Mouse (Mus musculus) forebrain, embryonic 10.5 days (tissue): Measurements from ENCODE around the gene Exosc1. TPM values are rescaled to one million over a fixed set of nuclear protein-coding genes. Genes with fewer than 3 reads are reported as not detected.

Experiments
- DNase-seq: peaks from one replicate; pipeline ENCODE4 v3.0.0-alpha.2; 2017; ENCODE audit warnings: low spot score; ENCODE audit errors: extremely low spot score
- H3K27ac ChIP-seq: fragments of 300-500 bp; sonication (generic); 2 replicates; pipeline ENCODE4 v1.5.1; 2016; ENCODE audit warnings: mild to moderate bottlenecking
- H3K27me3 ChIP-seq: fragments of 300-500 bp; sonication (generic); 2 replicates; pipeline ENCODE4 v1.6.1; 2016; ENCODE audit warnings: mild to moderate bottlenecking; ENCODE audit not compliant: poor library complexity, severe bottlenecking
- H3K36me3 ChIP-seq: fragments of 300-500 bp; sonication (generic); replicated peaks from 2 replicates; pipeline ENCODE4 v1.6.1; 2016; ENCODE audit warnings: mild to moderate bottlenecking, moderate library complexity
- H3K4me1 ChIP-seq: fragments of 300-500 bp; sonication (generic); 2 replicates; pipeline ENCODE4 v1.6.1; 2016
- H3K4me3 ChIP-seq: fragments of 300-500 bp; sonication (generic); 2 replicates; pipeline ENCODE4 v1.5.1; 2016; ENCODE audit warnings: mild to moderate bottlenecking, moderate library complexity
- H3K9me3 ChIP-seq: fragments of 300-500 bp; sonication (generic); 2 replicates; pipeline ENCODE4 v1.6.1; 2016; ENCODE audit warnings: mild to moderate bottlenecking, moderate library complexity
- WGBS: fragments of 180-500 bp; shearing (Covaris S2); methylation state at CpG from one replicate; pipeline ENCODE4 v1.1.7; 2016; 5-methylcytosine and 5-hydroxymethylcytosine counted together
- polyA plus RNA-seq: library from polyadenylated mRNA; unstranded; fragments of >200 nt; fragmentation: Nextera tagmentation; extraction: Ambion mirVana; gene quantifications from 2 replicates; pipeline ENCODE4 v1.2.1, GENCODE M21; 2016

Gene Exosc1
- 101 and 103 TPM in 2 replicates for polyA plus RNA-seq

- Histone ChIP-seq H3K27ac (peak within 1 kb of the TSS; percentile 86), H3K4me3 (peak within 1 kb of the TSS; percentile 98), H3K27me3 (no peaks in the 10 kb centered on the region), H3K4me1 (peaks cover 25% of the 10 kb centered on the region), H3K9me3 (no peaks in the 10 kb centered on the region), H3K36me3 (peaks cover 55% of the 10 kb centered on the region)
- peak; percentile 98 for DNase-seq
- under 1% methylated on average over 47 of the region's 47 CpGs for WGBS
Observed at GRCm38 (mm10) chr19:41933179-41934086, at the start of gene Exosc1, which contains the start of gene Zdhhc16. TSS of gene Exosc1 (minus strand) at chr19:41933423. TSS of gene Zdhhc16 (plus strand) at chr19:41933480.

GRCm38 (mm10) chr19:41982791-41983150, 49.5 kb upstream of the Exosc1 start:
- H3K27ac ChIP-seq: peak overlapping the region; percentile 91; the same call in 1 of the 2 replicates
- WGBS: 4% methylated on average over 4 of the region's 4 CpGs

GRCm38 (mm10) chr19:41981931-41982790, 48.9 kb upstream of the Exosc1 start:
- peaks cover 20% of the 10 kb centered on the region for H3K27me3 ChIP-seq
- H3K36me3 ChIP-seq: no peaks in the 10 kb centered on the region
- H3K4me1 ChIP-seq: peaks cover 45% of the 10 kb centered on the region
- peak overlapping the region; percentile 91 for H3K27ac ChIP-seq
- H3K4me3 ChIP-seq: peak overlapping the region; percentile 76
- DNase-seq: peak; percentile 50
- no peaks in the 10 kb centered on the region for H3K9me3 ChIP-seq
- under 1% methylated on average over 74 of the region's 74 CpGs for WGBS

More at GRCm38 (mm10) chr19:41982791-41983150, 49.5 kb upstream of the Exosc1 start:
- Histone ChIP-seq H3K4me1 (peaks cover 39% of the 10 kb centered on the region), H3K4me3 (peak overlapping the region; percentile 76), H3K36me3 (no peaks in the 10 kb centered on the region), H3K27me3 (peaks cover 20% of the 10 kb centered on the region), H3K9me3 (no peaks in the 10 kb centered on the region)
- no peak for DNase-seq

GRCm38 (mm10) chr19:41981595-41981927, 48.3 kb upstream of the Exosc1 start, which contains the start of gene Ubtd1:
TSS of gene Ubtd1 (plus strand) at chr19:41981763.
- peak within 1 kb of the TSS; percentile 76 for H3K4me3 ChIP-seq
- DNase-seq: no peak
- no peaks in the 10 kb centered on the region for H3K36me3 ChIP-seq
- H3K4me1 ChIP-seq: peaks cover 45% of the 10 kb centered on the region
- no peaks in the 10 kb centered on the region for H3K9me3 ChIP-seq
- peak within 1 kb of the TSS; percentile 91 for H3K27ac ChIP-seq
- under 1% methylated on average over 33 of the region's 33 CpGs for WGBS
- H3K27me3 ChIP-seq: peaks cover 20% of the 10 kb centered on the region

GRCm38 (mm10) chr19:41980819-41981594, 47.8 kb upstream of the Exosc1 start, which contains the start of gene Mms19:
TSS of gene Mms19 (minus strand) at chr19:41981157.
- no peaks in the 10 kb centered on the region for H3K9me3 ChIP-seq
- H3K4me3 ChIP-seq: peak within 1 kb of the TSS; percentile 76
- peaks cover 45% of the 10 kb centered on the region for H3K4me1 ChIP-seq
- peaks cover 20% of the 10 kb centered on the region for H3K27me3 ChIP-seq
- peak within 1 kb of the TSS; percentile 91 for H3K27ac ChIP-seq
- DNase-seq: peak; percentile 98
- H3K36me3 ChIP-seq: no peaks in the 10 kb centered on the region
- under 1% methylated on average over 68 of the region's 68 CpGs for WGBS

GRCm38 (mm10) chr19:41980422-41980818, 47.2 kb upstream of the Exosc1 start:
- DNase-seq: no peak
- Histone ChIP-seq H3K27me3 (peaks cover 20% of the 10 kb centered on the region), H3K27ac (peak overlapping the region; percentile 91), H3K36me3 (peaks cover 3% of the 10 kb centered on the region; the same call in 1 of the 2 replicates), H3K9me3 (no peaks in the 10 kb centered on the region), H3K4me3 (peak overlapping the region; percentile 76), H3K4me1 (peaks cover 45% of the 10 kb centered on the region)
- under 1% methylated on average over 16 of the region's 16 CpGs for WGBS

- 70% methylated on average over 13 of the region's 13 CpGs for WGBS
- Histone ChIP-seq H3K27me3 (no peaks in the 10 kb centered on the region), H3K9me3 (no peaks in the 10 kb centered on the region), H3K4me3 (no peak overlapping the region), H3K27ac (no peak overlapping the region), H3K36me3 (peaks cover 20% of the 10 kb centered on the region), H3K4me1 (peaks cover 26% of the 10 kb centered on the region)
- no peak for DNase-seq
Observed at GRCm38 (mm10) chr19:41973891-41974794, 40.9 kb upstream of the Exosc1 start.

GRCm38 (mm10) chr19:41969618-41970017, 36.4 kb upstream of the Exosc1 start:
- WGBS: 96% methylated on average over 7 of the region's 7 CpGs
- Histone ChIP-seq H3K9me3 (no peaks in the 10 kb centered on the region), H3K4me1 (peaks cover 9% of the 10 kb centered on the region), H3K4me3 (no peak overlapping the region), H3K27ac (no peak overlapping the region), H3K36me3 (peaks cover 59% of the 10 kb centered on the region), H3K27me3 (no peaks in the 10 kb centered on the region)
- no peak for DNase-seq

- H3K4me3 ChIP-seq: no peak overlapping the region
- no peaks in the 10 kb centered on the region for H3K9me3 ChIP-seq
- H3K27ac ChIP-seq: no peak overlapping the region
- H3K36me3 ChIP-seq: peaks cover 99% of the 10 kb centered on the region
- 94% methylated on average over 3 of the region's 3 CpGs for WGBS
- DNase-seq: no peak
- no peaks in the 10 kb centered on the region for H3K27me3 ChIP-seq
- H3K4me1 ChIP-seq: no peaks in the 10 kb centered on the region
Observed at GRCm38 (mm10) chr19:41953574-41953973, 20.4 kb upstream of the Exosc1 start.

- no peak for DNase-seq
- H3K4me1 ChIP-seq: no peaks in the 10 kb centered on the region
Observed at GRCm38 (mm10) chr19:41952287-41952686, 19.1 kb upstream of the Exosc1 start.

GRCm38 (mm10) chr19:41943841-41944240, 10.6 kb upstream of the Exosc1 start:
- Histone ChIP-seq H3K4me3 (no peak overlapping the region), H3K9me3 (peaks cover 10% of the 10 kb centered on the region; the same call in 1 of the 2 replicates), H3K27ac (no peak overlapping the region), H3K27me3 (no peaks in the 10 kb centered on the region), H3K36me3 (peaks cover 99% of the 10 kb centered on the region), H3K4me1 (no peaks in the 10 kb centered on the region)
- 89% methylated on average over 7 of the region's 7 CpGs for WGBS
- DNase-seq: no peak

More at GRCm38 (mm10) chr19:41952287-41952686, 19.1 kb upstream of the Exosc1 start:
- no peak overlapping the region for H3K27ac ChIP-seq
- no peaks in the 10 kb centered on the region for H3K9me3 ChIP-seq
- WGBS: 82% methylated on average over 4 of the region's 4 CpGs
- peaks cover 99% of the 10 kb centered on the region for H3K36me3 ChIP-seq
- H3K4me3 ChIP-seq: no peak overlapping the region
- H3K27me3 ChIP-seq: no peaks in the 10 kb centered on the region
